Mouse (Mus musculus): ENCODE measurements at regions not wholly inside any gene's neighbourhood (a gene's known extent, or its start where the extent isn't known, plus 50 kb on each side); places are given as distances from the start of the nearest gene placed in this dataset.

DNA sequence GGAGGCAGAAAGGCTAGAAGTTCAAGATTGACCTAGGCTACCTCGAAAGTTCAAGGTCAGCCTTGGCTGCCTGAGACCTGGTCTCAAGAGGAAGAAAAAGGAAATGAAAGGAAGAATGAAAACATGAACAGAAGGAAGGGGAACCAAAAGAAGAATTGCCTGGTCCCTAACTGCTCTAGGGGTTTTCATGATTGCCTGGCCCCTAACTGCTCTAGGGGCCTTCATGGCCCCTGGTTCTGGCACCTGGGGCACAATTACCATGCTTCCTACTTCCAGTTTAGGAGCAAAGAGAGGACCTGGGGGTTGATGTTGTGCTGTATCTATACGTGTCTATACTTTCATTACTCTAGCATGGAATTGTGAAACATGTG lies 132.8 kb downstream of the Cd24a start:
- no peak for DNase-seq (ENCODE audit: low spot score in 2 of 2)

DNA sequence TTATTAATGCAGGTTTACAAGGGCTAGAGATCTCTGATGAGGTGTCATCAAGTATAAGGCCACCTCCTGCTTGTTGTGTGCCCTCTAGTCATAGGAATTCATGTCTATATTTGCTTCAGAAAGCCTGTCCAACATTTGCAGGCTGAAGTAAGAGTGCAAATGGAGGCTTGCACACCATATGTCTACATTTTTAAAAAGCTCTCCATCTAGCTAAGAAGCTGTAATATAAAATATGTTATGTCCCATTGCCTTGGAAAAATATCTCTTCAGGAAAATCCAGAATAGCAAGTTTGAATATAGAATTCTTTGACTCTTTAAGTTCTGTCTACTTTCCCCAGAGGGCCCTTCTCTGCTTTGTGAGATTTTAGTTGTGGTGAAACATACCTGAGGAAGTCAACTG lies 134.6 kb downstream of the Cd24a start:
- DNase-seq (ENCODE audit: low spot score in 2 of 2): no peak

DNA sequence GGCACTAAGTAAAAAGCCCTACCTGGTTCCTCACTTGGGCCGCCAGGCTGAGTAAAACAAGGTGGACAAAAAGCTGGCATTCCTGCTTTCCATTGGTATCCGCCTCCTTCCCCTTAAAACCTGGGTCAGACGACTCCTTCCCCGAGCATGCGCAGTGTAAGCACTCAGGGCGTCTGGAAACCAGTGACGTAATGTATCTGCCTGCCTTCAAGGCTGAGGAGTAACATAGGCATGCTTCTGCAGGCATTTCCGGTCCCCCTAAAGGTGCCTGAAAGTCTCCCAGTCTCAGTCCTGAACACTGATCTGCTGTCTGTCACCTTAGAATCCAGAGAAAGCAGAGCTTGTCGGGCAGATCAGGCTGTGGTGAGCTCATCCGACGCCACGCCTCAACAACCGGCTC lies 140.7 kb downstream of the Cd24a start:
- no peak for DNase-seq (ENCODE audit: low spot score in 2 of 2)

DNA sequence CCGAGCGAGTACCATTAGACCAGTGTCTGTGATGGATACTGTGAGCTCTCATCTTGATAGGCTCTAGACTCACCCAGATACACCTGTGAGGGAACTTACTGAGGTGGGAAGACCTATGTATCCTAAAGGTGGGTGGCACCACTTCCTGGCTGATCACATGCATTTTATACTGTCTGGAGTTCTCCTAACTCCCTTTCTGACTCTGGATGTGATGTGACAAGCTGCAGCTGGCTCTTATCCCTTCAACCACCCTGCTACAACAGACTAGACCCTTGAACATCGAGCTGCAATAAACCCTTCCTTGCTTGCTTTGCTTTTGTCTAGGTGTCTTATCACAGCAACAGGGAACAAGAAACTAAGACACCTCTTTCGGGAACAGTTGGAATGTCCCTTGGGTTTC lies 143.3 kb downstream of the Cd24a start:
- no peak for DNase-seq (ENCODE audit: low spot score in 2 of 2)

DNA sequence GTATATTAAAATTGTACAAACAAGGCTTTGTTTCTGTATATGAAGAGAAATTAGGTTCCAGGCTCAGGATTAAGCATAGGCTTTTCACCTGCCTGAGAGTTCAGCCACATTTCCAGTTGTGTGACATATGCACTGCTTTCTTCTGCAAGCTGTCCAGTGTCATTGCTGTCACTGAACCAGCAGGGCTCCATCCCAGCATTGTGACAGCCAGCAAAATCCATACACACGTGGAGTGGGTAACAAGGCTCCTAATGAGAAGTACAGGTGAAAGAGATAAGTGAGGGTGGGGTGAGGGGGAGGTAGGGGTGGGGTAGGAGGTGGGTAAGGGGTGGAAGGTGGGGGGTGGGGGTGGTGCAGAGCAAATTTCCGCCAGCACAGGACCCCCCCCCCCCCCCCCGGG lies 144.1 kb downstream of the Cd24a start:
- DNase-seq (ENCODE audit: low spot score in 2 of 2): no peak

DNA sequence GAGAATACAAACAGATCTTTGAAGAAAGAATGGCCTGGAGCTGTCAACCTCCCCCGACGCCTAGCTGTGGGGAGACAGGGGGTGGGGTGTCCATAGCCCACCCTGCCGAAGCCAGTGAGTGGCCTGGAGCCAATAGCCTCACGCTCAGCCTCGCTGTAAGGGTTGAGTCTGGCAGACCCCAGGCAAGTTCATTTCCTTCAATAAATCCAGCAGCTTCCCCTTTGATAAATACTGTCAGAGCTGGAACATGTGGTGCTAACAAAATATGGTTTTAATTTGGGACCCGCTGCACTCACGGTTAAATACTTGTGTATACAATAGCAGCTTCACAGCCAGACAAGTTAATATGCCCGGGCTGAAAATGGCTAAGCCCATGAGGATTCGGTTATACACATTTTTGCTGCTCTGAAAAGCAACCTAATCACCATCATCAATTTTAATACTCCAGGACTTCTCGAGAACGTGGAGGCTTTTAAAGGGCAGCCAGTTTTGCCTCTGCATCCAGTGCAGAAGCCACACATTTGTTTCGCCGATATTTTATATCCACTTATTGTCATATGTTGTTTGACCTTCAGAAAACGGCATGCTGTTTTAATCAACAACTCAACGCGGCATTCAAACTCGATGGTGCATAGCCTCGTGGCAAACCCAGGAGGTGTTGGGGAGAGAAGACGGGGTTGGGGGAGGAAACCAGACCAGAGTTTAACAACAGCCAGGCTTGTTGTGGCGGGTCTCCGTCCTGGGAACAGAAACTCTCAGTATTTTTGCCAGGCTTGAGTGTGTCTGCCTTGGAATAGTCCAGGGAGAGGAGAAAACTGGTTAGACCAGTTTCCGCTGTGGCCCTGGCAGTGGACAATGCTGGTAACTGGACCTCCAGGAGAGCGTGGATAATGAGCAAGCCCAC lies 144.9 kb downstream of the Cd24a start:
- DNase-seq (ENCODE audit: low spot score in 2 of 2): no peak

DNA sequence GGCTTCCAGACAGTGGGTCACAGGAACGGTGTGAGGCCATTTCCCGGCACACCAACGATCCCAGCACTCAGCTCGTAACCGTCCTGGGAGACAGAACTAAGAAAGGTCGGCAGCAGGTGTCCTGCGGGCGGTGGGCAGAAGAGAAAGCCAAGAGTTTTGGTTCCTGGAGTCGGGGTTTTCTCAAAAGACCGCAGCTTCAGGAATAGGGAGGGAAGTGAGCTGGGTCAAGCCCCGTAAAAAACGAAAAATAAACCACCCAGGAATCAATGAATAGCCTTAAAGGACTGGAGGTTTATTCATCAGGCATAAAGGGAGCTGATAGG lies 145.5 kb downstream of the Cd24a start:
- DNase-seq (ENCODE audit: low spot score in 2 of 2): no peak

DNA sequence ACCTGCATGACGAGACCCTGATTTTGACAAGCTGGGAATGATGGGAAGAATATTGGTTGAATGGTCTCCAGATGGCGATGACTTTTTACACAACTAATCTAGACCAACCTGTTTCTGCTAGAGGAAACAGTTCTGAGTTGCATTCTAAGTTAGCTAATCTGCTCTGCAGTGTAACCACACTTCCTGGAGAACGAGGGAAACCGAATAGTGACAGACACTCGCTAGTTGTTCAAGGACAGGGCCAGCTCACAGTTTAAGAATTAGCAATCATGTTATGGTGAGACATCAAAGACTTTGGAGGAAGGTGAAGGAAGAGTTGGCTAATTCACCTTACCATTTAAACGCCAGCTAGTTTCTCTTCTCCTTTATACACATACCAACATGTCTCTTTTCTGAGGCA lies 149.7 kb downstream of the Cd24a start:
- DNase-seq (ENCODE audit: low spot score in 2 of 2): no peak

DNA sequence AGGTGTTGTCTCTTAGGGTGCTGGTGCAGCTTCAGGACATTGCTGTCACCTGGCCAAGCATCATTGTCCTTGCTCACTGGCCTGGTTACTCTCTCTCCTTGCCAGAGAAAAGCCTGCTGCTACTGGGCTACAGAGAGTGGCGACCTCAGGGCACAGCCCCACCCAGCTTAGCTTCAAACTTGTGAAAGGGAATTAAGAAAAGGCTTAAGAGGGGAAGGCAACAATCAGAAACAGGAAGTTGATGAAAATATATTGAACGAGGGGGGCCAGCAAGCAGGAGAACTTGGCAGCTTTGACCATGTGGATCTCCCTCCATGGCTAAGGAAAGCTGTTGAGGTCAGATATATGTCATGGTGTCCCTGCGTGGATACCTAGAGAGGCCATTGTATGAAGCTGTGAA lies 151.1 kb downstream of the Cd24a start:
- no peak for DNase-seq (ENCODE audit: low spot score in 2 of 2)

DNA sequence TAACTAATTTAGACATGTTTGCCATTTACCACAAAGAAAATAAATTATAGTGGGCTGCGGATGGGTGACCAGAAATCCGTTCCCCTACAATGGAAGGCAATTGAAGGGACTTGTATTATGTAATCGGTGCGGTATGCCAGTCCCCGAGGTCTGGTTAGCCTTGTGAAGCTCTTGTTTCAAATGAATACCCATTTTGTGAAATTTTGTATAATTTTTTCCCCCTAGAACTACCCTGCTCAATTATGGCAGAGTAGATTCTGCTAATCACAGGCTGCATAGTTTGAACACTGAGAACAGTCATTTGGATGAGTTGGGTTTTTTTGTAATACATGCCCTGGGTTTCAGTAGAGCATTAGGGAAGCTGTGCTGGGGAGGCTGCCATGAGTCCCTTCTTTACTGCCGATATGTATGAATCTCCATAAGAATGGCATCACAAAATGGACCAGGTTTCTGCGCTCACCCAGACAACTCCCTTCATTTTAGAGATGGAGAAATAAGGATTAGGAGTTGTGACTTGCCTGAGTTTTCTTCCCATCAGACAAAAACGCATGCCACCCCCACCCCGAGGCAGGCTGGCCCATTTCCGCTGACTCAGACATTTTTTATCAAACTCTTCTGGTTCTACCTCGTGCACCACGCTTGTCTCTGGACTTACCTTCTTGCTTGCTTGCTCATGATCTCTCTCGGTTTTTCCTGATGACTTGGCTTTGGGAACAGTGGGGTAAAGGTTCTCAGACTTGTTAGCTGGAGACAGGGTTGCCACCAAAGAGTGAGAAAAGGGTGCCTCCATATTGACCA lies 155.7 kb downstream of the Cd24a start:
- no peak for DNase-seq (ENCODE audit: low spot score in 2 of 2)

DNA sequence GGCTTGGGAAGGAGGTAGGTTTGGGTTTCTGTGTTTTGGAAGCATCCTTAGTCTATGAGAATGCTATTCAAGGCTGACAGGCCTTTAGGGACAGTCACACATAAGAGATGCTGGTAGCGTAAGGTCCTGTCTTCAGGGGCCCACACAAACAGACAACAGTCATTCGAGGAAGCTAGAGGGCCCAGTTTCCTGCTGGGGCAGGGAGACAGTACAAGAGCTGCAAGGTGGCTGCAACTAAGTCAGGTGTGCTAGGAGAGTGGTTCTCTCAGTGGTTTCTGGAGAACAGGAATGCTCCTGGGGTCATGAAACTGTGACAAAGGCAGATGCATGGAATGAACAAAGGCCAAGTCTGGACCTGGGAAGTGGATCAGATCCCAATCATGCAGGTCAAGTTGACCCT lies 161.1 kb downstream of the Cd24a start:
- DNase-seq (ENCODE audit: low spot score in 2 of 2): no peak

DNA sequence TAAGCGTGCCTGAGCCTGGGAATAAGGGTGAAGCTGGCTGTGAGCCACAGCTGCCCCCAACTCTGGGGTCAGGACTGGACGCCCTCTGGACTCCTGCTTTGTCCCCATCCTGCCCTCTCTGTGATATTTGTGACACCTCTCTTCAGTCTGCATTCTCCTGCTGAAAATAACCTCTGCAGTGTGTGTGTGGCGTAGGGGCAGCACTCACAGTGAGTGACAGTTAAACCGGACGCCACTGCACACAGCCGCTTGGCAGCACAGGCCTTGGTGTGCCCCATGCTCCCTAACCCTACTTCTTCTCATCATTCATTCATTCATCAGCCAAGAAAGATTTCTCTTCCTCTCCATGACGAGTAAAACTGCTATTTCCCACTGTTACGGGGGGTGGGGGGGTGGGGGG lies 161.6 kb downstream of the Cd24a start:
- DNase-seq (ENCODE audit: low spot score in 2 of 2): no peak

DNA sequence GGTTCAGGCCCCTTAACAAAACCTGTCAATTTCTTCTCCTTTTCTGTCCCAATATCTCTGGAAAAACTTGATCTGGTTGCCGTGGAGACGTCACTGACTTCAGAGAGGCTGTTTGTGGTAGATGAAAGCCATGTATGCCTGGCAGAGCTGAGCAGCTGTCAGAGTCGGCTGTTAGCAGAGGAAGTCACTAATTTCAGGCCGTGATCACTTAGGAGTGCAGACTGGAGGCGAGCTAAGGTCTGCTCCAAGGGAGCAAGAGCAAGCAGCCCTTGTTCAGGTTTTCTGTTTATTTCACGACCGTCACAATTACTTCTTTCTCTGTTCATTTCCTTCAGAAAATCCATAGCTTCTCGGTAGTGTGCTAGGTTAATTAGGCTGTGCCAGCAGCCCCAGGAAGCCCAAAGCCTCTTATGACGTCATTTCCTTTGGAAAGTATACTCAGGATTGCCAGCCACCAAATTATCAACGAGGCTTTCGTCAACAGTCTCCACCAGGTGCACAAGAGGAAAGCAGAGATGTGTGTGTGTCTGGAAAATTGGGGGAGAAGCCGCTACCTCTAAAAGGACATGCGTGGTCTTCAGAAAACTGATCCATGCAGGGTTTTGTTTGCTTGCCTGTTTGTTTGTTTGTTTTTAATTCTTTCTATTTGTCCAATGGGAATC lies 161.2 kb downstream of the Qrsl1 start:
- DNase-seq (ENCODE audit: low spot score in 2 of 2): peak; percentile 55 to 67

DNA sequence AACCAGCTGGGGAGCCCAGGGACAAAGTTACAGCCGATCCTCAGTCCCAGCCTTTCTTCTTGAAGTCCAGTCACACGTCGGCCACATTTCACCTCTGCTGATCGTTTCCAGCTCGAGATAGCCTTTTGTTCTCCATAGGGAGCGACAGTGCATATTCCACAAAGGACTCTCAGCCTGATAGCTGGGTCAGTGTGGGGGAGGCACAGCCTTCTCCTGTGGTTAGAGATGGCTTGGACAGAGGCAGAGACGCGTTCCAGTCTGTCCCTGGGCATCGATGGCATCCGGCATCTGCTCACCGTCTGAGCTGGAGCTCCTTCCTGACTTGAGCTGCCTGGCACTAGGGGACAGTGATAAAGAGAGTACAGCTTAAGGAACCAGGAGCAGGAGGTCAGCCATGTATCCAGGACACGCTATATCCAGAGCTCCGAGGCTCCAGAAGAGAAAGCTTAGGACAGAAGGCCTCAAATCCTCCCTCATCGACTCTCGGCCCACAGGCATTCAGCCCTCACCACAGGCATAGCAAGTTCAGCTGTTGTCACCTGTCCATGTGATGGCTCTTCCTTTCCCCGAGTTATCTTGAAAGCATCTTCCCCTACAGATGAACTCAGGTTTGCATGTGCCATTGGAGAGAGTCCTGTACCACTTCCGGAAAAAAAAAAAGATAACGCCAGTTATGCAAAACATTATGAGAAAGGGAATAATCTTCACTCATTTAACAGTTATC lies 160.0 kb downstream of the Qrsl1 start:
- no peak for DNase-seq (ENCODE audit: low spot score in 2 of 2)

DNA sequence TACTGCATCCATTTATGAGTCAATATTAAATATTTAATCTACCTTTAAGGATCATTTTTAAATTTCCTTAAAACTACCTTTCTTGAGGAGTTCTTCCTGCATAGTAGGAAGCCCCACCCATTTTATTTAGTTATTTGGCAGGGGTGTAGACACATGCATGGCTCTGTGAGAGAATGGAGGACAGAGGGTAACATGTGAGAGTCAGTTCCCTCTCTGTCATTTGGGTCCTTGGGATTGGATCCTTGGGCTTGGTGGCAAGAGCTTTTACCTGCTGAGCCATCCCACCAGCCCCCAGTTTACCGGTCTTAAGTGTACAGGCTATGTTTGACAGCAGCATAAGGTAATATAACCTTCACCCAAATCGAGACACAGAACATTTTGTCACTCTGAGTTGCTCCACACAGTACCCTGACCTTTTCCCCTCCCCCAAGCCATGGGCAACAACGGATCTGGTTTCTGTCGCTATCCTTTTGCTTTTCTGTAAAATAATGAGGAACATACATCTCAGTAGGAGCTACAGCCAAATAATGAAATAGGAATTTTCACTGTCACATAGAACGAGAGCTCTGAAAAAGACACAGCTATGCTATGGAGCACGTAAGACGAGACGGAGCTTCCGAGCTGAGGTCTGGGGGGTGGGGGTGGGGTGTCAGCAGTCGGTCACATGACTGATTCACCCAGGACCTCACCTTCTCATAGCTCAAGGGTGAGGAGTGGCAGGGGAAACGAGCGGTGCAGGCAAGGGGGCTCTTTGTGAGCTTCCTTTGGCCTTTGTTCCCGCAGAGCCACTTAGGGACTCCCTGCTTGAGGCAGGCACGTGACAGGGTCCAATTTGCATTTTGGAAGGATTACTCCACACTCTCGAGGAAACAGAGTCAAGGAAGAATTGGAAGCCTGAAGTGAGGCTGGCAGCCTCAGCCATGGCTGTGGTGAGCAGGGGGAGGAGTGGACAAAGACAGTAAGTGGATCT lies 159.2 kb downstream of the Qrsl1 start:
- no peak for DNase-seq (ENCODE audit: low spot score in 2 of 2)

DNA sequence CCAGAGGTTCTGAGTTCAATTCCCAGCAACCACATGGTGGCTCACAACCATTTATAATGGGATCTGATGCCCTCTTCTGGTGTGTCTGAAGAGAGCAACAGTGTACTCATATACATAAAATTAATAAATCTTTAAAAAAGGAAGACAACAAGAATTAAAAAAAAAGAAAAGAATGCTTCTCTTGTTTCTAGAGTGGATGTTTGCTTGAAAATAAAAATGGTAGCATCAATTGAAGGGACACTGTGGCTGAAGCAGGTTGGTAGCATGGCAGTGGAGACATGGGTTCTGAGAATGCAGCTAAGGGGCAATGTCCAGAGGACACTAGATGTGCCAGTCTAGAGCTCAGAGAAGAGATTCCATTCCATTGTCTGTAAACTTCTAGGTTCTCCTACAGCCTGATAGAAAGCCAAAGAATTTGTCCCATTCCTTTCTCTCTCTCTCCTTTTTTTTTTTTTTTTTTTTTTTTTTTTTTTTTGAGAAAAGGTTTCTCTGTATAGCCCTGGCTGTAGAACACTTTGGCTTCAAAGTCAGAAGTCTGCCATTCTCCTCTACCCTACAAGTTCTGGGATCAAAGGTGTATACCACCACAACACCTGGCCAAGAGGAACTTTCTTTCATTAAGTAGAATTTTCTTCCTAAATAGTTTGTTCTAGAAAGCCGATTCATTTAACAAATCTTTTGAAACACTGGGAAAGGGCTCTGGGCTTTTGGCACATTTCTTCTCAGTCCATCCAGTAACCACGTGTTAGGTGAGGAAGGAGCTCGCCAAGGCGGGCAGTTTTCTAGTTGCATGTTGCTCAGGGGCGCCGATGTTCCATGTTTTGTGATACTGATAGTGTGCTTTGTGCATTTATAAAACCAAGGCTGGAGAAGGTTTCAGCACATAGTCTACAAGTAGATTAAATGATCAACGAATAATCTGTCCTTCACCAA lies 158.1 kb downstream of the Qrsl1 start:
- DNase-seq (ENCODE audit: low spot score in 2 of 2): no peak

DNA sequence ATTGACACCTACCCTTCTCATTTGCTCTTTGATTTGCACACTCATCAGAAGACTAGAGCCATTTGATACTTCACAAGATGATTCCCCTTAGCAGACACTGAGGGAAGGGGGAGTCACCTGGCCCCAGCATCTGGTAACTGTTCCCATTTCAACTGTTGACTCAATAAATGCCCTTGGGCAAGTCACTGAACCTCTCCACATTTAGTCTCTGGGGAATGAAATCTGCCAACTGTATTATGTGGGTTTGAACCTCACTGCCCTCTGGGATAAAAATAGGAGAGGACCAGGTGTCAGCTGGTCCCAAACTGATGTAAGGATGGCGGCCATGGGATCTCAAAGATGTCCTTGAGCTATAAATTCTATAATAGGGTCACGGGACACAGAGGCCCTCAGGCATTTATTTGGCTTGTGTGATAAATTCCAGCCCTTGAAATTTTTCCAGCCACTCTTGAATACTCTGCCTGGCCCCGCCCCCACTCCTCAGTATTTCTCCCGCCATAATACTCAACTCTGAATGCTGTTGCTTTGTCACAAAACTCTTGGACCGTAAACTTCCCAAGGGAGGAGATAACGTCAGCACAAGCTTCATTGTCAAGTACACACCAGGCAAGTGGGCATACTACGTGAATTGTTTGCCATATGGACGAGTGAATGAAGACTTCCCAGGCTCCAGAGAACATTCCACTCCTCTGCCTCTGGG lies 155.5 kb downstream of the Qrsl1 start:
- DNase-seq (ENCODE audit: low spot score in 2 of 2): no peak

DNA sequence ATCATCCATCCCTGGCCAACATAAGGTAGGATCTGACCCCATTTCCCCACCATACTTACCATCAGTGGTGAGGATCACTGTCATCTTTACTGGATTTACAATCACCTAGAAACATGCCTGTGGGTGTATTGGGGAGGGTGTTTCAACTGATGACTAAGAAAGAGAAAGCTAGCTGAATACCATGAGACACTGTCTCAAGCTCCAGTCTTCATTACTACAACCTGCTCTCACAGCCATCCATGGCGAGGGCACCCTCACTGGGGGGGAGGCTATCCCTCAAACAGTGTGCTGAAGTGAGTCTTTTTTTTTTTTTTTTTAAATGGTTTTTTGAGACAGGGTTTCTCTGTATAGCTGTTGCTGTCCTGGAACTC lies 154.9 kb downstream of the Qrsl1 start:
- DNase-seq (ENCODE audit: low spot score in 2 of 2): no peak

DNA sequence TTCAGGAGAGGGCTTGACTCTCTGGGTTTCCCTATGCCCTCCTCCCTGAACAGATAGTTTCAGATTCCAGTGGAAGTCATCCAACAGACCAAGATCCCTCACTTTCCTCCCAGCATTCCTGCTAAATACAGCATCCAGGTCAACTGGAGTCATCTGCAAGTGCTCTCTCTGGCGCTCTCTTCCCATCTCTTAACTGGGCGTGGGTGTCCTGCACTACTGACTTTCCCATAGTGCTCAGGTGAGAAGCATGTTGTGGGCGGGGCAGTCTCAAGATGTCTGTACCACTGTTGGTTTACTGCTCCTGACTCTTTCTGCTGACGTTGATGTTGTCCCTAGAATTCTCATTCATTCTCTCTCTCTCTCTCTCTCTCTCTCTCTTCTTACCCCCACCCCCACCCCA lies 154.0 kb downstream of the Qrsl1 start:
- no peak for DNase-seq (ENCODE audit: low spot score in 2 of 2)
